Mouse (Mus musculus): ENCODE data around the gene Fbh1.

Gene Fbh1

DNA sequence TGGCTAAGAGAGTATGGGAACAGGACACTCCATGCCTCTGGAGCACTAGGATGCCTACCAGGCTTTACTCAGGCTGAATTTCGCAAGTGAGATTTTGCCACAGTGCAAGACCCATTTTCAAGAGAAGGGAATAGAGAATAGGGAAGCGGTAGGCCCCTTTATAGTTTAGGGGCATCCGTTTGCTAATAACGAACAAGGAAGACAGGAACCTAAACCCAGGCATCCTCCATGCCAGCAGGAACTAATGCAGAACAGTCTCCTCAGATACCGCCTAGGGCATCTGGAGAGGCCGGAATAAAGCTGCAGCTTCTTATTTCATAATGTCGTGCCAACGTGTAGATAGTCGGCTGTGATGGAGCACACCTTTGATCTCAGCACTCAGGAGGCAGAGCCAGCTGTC, 54.8 kb downstream of the Fbh1 start:
- DNase-seq (ENCODE audit: low spot score) = no peak

DNA sequence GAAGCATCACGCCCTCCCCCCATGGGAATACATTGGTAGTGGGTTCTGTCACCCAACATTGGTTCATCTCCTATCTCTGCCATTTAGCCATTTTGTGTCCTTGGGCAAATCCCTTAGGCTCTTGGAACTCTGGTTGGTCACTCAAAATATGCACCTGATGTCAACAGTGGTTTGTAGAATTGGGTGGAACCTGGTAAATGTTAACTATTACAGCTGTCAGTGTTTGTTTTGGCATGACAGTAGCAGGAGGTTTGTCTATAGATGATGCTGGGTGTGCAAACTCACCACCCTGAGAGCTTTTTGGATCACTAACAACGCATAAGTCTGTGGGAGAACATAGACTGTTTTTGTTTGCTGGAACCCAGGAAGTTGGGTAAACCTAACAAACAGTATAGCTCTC, 58.8 kb downstream of the Fbh1 start:
- no peak for DNase-seq (ENCODE audit: low spot score)

DNA sequence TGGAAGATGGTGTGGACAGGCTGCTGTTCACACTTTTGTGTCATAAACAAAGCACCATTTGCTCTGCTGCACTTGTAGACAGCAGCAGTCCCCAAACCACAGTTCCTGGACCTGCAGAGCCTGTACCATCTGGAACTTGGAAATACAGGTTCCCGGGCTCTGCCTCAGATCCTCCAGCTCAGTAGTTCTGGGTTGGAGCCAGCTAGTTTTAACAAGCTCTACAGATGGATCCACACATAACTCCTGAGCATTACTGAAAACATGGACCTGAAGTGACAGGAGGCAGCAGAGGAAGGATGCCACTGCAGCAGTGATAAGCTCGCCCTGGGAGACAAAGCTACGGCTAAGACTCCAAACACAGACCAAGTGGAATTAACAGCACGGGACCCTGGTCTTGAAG, 62.8 kb downstream of the Fbh1 start:
- DNase-seq (ENCODE audit: low spot score) = no peak

DNA sequence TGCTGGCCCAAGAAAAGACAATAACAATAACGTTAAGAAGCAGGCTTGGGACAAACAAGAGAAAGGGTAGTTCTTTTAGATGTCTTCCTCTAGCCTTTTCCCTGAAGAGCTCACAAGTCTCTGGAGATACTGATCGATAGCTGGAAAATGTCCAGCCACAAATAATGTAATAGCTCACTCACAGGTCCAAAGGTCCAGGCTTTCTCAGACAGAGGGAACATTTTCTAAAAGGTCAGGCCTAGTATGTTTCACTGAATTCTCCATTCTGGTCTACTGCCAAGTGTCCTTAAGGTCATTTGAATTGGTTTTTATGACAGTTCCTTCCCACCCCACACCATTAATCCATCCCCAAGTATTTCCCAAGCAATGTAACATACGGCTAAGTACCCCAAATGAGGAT, 64.4 kb downstream of the Fbh1 start:
- DNase-seq (ENCODE audit: low spot score) = no peak

DNA sequence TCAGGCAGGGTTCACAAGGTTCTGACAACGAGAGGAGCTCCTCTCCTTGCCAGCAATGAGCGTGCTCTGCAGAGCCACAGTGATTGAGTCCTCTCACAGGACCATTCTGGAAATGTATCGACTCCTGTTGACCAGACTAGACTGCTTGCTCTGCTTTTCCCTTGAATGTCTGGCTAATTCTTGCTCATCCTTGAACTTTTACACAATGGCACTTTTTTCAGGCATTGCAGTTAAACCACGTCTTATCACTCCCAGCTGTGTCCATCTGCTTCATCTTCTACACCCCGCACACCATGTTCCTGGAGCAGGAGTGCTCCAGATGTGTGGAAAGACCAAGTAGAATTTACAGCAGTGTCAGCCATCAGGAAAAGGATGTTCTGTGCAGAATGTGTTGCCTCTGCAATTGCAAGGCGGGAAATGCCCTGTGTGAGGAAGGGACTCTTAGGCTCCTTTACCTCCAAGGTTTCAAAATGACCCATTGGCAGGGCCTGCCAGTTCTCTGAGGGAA, 64.8 kb downstream of the Fbh1 start:
- no peak for DNase-seq (ENCODE audit: low spot score)

DNA sequence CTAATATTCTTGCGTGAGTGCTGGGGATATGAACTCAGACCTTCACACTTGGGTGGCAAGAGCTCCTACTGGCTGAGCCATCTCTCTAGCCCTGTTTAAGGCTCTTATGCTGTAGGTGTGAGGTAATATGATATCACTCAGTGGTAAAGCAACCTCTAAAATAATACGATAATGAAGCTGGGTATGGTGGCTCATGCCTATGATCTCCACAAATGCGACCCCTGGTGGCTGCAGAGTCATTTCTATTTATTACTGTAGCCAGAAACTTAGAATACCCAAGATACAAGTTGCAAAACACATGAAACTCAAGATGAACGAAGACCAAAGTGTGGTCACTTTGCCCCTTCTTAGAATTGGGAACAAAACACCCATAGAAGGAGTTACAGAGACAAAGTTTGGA, 67.3 kb downstream of the Fbh1 start:
- DNase-seq (ENCODE audit: low spot score) = peak; percentile 10

DNA sequence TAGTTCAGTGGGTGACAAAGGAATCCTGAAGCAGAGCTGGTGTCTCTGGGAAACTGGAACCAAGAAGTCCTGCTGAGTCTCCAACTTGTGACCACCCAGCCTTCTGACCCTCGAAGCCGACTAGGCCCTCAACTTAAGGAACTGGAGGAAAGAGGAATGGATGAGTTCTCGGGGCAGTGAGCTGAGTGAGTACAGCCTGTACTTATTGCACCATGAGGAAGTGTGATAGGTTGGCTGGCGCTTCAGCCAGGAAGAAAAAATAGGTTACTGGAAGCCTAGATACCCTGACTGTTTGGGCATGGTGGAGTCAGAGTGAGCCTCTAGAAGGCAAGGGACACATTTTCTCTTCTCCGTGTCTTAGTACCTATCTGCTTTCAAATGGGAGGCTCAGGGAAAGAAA, 68.8 kb downstream of the Fbh1 start:
- DNase-seq (ENCODE audit: low spot score) = no peak

DNA sequence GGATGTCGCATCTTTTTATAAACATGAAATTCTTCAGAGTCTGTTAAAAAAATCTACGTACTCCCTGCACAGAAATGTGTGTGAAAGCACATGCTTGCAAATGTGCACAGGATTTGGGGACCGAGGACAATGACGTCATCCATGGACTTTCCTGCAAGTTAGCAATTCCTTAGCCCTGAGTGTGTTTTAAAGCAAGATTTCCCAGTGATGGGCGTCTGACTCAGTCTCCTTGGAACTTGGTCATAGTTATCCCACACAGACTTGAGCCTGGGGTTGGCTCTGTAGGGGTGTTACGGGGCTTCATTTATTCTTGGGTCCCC, 70.7 kb downstream of the Fbh1 start:
- DNase-seq (ENCODE audit: low spot score) = no peak

DNA sequence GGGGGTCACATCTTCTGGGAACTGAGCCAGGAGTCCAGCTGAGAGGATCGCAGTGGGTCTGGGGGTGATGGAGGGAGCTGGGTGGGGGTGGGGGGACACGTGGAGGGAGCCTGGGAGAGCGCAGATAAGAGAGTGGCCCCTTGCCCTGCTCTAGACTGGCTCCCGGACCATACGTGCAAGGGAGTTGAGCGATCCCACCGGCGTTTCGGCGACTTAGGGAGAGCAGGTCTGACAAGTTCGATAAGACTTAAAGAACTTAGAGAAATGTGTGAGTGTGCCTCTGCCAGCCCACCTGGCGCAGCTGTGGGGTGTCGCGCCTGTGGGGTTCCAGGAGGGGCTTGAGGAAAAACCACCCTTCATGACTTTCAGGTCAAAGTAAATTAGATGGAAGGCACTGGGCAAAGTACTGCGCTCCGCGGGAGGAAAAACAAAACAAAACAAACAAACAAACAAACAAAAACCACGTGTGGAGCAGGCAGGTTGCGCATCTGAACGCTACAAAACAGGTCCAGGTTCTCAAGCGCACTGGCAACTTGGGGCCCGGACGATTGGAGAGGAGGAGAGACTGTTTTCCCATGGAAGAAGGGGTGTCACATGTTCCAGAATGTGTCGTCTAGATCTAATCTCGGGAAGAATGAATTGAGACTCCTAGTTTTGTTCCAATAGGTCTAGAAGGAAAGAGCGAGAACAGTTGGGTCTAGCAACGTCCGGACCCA, 71.2 kb downstream of the Fbh1 start:
- DNase-seq (ENCODE audit: low spot score) = no peak

DNA sequence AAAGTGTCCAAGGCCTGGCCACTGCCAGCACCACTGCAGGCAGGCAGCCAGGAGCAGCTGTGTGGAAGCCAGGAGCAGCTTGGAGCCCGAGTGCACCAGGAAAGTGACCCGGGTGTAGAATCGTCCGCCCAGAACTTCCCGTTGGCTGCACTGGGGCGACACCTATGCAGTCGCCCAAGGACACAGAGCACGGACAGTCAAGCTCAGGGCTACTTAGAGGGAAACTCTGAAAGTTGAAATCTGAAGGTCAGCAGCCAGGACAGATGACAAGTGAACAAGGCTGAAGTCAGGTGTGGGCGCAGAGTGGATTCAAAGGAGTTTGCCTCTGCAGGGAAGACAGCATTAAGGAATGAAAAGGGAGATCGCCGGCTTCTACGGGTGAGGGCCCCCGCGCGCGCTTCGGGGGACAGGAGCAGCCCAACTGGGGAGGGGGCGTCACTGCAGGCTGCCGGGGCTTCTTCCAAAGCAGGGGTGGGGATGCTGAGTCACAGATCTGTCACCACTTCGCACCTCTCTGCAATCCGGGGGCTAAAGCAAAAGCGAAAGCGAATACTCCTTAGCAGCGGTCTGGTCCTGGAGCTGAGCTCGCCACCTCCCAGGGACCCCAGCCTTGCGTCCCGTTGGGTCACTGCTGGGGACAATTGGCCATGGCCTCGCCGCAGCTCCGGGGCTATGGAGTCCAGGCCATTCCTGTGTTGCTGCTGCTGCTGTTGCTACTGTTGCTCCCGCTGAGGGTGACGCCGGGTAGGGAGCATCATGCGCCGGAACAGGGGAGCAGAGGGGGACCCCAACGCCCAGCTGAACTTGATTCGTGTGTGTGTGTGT, 72.0 kb downstream of the Fbh1 start, which contains the start of gene Il15ra:
TSS of gene Il15ra (plus strand) at position 90 of the 825 bp plus-strand sequence.
- peak; percentile 36 for DNase-seq (ENCODE audit: low spot score)

DNA sequence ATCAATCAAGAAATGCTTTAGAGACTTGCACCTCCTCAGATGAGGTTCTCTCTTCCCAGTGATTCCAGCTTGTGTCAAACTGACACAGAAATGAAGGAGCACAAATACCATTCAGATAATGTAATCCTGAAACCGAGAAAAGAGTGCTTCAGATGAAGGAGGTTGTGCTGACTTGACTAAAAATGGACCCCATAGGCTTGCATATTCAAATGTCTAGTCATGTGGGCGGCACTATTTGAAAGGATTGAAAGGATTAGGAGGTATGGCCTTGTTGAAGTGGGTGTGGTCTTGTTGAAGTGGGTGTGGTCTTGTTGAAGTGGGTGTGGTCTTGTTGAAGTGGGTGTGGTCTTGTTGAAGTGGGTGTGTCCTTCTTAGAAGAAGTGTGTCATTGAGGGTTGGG, 77.5 kb downstream of the Fbh1 start:
- no peak for DNase-seq (ENCODE audit: low spot score)

DNA sequence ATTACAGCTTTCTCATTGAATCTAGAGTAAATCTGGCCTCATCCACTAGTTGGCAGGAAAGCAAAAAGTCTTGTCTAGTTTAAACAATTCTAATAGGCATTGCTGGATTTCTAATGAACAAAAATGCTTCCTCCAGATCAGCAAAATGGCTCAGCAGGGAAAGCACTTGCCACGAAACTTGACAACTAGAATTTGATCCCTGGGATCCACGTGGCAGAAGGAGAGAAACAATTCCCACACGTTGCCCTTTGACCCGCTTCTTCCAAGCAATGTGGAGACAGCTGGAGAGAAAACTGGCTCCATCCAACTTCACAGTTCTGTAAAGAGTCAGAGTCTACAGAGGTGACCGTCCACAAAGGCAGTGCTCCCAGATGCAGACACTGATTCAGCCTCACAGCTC, 78.4 kb downstream of the Fbh1 start:
- no peak for DNase-seq (ENCODE audit: low spot score)

DNA sequence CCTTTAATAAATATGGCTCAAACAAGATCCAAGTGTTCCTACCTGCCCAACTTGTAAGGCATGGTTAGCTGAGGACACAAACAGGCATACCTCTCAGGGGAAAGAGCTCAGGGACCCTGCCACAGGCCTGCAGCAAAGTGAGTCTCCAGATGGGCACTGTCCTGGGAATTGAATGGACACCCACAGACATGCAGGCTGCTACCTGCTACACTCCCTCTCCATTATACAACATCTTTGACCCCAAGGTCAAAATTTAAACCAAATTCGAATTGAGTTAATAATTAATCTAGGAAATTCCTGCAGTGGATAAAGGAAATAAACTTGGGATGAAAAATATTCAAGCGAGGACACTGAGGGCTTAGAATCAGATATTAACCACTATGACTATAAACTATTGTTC, 81.5 kb downstream of the Fbh1 start:
- DNase-seq (ENCODE audit: low spot score) = no peak

DNA sequence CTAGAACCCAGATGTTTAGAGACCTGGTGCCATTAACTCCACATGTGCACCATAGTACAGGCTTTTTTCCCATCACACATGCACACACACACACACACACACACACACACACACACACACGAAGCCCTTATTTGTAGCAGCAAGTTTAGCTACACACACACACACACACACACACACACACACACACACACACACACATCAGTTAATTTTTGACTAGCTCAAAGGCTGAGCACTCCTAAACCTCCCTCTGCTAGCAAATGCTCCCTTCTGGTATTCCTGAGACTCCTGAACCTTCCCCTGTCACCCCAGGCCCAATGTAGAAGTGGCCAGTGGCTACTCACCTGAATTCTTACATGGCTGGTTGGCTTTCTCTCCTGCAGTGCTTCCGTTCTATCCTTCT, 83.3 kb downstream of the Fbh1 start:
- DNase-seq (ENCODE audit: low spot score) = no peak

DNA sequence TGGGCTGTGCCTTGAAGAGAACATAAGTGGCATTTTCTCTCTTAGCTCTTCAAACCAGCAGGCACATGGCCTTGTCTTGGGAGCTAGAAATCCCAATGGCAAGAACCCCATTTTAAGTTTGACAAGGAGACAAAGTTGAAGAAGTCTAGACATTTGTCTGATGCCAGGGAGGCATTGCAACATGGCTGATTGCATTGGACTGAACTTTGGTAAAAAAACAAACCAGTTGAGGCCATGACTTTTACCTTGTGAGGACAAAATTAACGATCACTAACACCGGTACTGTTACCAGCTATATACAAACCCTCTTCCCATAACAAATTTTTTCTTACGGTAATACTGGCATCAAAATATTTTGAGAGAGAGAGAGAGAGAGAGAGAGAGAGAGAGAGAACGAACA, 84.0 kb downstream of the Fbh1 start:
- no peak for DNase-seq (ENCODE audit: low spot score)
